Mouse (Mus musculus): ENCODE data around the gene Olfr341. TPM values are rescaled to one million over a fixed set of nuclear protein-coding genes. Genes with fewer than 3 reads are reported as not detected.

Olfr341 gene
- polyA plus RNA-seq (2015; fragmentation: Nextera tagmentation; extraction: Ambion mirVana): not detected in 2 replicates

GRCm38 (mm10) chr2:36482368-36482767 is at the start of gene Olfr341:
Gene Olfr341 (minus strand): TSS chr2:36482468.
- Histone ChIP-seq H3K4me2 (no peak within 1 kb of the TSS), H3K27ac (replicated peaks) (no peak within 1 kb of the TSS), H3K36me3 (replicated peaks) (no peaks in the 10 kb centered on the region), H3K27me3 (no peaks in the 10 kb centered on the region), H3K9ac (no peak within 1 kb of the TSS), H3K9me3 (replicated peaks) (no peaks in the 10 kb centered on the region), H3K4me3 (replicated peaks) (no peak within 1 kb of the TSS), H3K4me1 (replicated peaks) (no peaks in the 10 kb centered on the region)
- ATAC-seq (ENCODE audit: insufficient read depth): no peak

DNA sequence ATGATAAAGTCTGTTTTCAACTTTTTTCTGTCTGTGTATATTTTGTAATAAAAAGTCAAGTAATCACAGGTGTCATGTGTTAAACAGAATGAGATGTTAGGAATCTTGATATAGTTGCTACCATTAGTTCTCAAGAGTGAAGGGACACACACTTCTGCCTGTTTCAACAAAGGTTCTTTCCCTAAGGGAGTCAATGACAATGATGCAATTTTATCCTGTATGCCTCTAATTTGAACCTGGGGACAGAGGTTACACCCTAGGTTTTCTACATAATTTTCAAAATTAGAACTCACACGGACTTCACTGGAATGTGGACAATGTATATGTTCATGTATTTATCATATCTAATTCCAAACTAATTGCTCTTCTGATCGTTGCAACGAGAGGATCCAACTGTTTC is 42.4 kb upstream of the Olfr341 start, which contains the start of gene Olfr342:
TSS of gene Olfr342 (plus strand) at position 301 of the 400 bp plus-strand sequence.
- Histone ChIP-seq H3K4me3 (replicated peaks) (no peak within 1 kb of the TSS), H3K4me1 (replicated peaks) (no peaks in the 10 kb centered on the region), H3K9ac (no peak within 1 kb of the TSS), H3K4me2 (no peak within 1 kb of the TSS), H3K36me3 (replicated peaks) (no peaks in the 10 kb centered on the region), H3K27ac (replicated peaks) (no peak within 1 kb of the TSS), H3K9me3 (replicated peaks) (no peaks in the 10 kb centered on the region), H3K27me3 (no peaks in the 10 kb centered on the region)
- WGBS (ENCODE audit: insufficient replicate concordance): 31% methylated on average over 3 of the region's 3 CpGs
- no peak for ATAC-seq (ENCODE audit: insufficient read depth)

DNA sequence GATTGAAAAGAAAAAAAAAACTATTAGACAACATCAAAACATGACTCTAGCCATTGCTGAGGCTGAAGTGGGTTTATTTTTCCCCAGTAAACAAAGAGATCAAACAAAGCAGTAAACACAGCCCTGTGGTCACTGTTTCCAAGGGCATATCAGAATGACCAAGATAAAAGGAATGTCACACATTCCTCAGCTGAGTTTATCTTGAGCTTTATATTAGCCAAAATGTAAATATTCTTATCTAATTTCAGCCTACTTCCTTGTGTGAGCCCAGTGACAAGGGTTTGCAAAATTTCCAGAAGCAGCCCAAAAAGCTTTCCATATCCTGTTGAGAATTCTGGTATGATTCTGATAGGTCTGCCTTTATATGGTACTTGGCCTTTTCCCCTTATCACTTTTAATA is 8.6 kb downstream of the Olfr341 start:
- ATAC-seq (ENCODE audit: insufficient read depth): no peak
- Histone ChIP-seq H3K4me2 (no peak overlapping the region), H3K9ac (no peak overlapping the region), H3K27ac (replicated peaks) (no peak overlapping the region), H3K4me1 (replicated peaks) (no peaks in the 10 kb centered on the region), H3K9me3 (replicated peaks) (no peaks in the 10 kb centered on the region), H3K4me3 (replicated peaks) (no peak overlapping the region), H3K36me3 (replicated peaks) (no peaks in the 10 kb centered on the region), H3K27me3 (no peaks in the 10 kb centered on the region)

DNA sequence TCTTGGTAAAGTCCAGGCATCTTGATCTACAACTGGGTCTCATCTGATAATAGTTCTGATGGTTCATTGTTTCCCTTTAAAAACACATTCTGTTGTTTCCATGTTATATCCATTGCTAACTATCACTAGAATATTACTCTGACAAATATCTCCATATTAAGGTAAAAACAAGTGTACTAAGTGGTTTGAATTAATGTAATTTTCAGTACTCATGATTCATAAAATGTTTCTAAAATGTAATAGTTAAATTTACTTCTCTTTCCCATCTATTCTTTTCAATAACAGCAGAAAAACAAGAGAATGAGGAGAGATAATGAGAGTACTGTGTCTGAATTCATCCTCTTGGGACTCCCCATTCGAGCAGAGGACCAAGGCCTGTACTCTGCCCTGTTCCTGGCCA is 30.0 kb downstream of the Olfr341 start, which contains the start of gene Olfr340:
TSS of gene Olfr340 (plus strand) at position 301 of the 400 bp plus-strand sequence.
- Histone ChIP-seq H3K36me3 (replicated peaks) (no peaks in the 10 kb centered on the region), H3K27ac (replicated peaks) (no peak within 1 kb of the TSS), H3K4me1 (replicated peaks) (no peaks in the 10 kb centered on the region), H3K4me3 (replicated peaks) (no peak within 1 kb of the TSS), H3K27me3 (no peaks in the 10 kb centered on the region), H3K9ac (no peak within 1 kb of the TSS), H3K4me2 (no peak within 1 kb of the TSS), H3K9me3 (replicated peaks) (no peaks in the 10 kb centered on the region)
- whole genome bisulfite sequencing (ENCODE audit: insufficient replicate concordance): 17% methylated on average over 1 of the region's 1 CpGs
- ATAC-seq (ENCODE audit: insufficient read depth): no peak

Other genes with a start within 250 kb of the Olfr341 start
- gene Olfr338, start 108.9 kb downstream of the Olfr341 start, polyA plus RNA-seq (2015; fragmentation: Nextera tagmentation; extraction: Ambion mirVana): not detected in 2 replicates
- not detected in 2 replicates for gene Olfr339, start 63.5 kb downstream of the Olfr341 start, polyA plus RNA-seq (2015; fragmentation: Nextera tagmentation; extraction: Ambion mirVana)
- gene Olfr340, start 29.9 kb downstream of the Olfr341 start, polyA plus RNA-seq (2015; fragmentation: Nextera tagmentation; extraction: Ambion mirVana): not detected in 2 replicates
- gene Olfr342, start 42.5 kb upstream of the Olfr341 start, polyA plus RNA-seq (2015; fragmentation: Nextera tagmentation; extraction: Ambion mirVana): not detected in 2 replicates
- not detected in 2 replicates for gene Olfr344, start 84.2 kb upstream of the Olfr341 start, polyA plus RNA-seq (2015; fragmentation: Nextera tagmentation; extraction: Ambion mirVana)
- not detected in 2 replicates for gene Olfr345, start 157.6 kb upstream of the Olfr341 start, polyA plus RNA-seq (2015; fragmentation: Nextera tagmentation; extraction: Ambion mirVana)
- not detected in 2 replicates for gene Olfr346, start 203.3 kb upstream of the Olfr341 start, polyA plus RNA-seq (2015; fragmentation: Nextera tagmentation; extraction: Ambion mirVana)
- gene Olfr347, start 249.4 kb upstream of the Olfr341 start, polyA plus RNA-seq (2015; fragmentation: Nextera tagmentation; extraction: Ambion mirVana): not detected in 2 replicates